Mouse (Mus musculus) cortical plate, adult 2 months (tissue): ENCODE measurements around the gene Acss1.

Experiments used
- CTCF ChIP-seq: fragments of 200-500 bp; IDR thresholded peaks from 2 replicates; pipeline ENCODE4 v1.5.1; 2011; ENCODE audit warnings: mild to moderate bottlenecking, control low read depth, low read length; ENCODE audit not compliant: insufficient read depth; ENCODE audit errors: extremely low read depth
- POLR2A ChIP-seq: fragments of 200-500 bp; IDR thresholded peaks from 2 replicates; pipeline ENCODE4 v1.6.1; 2011; ENCODE audit warnings: mild to moderate bottlenecking, low read length, control low read depth; ENCODE audit not compliant: insufficient read depth; ENCODE audit errors: extremely low read depth

- TF ChIP-seq CTCF = no peak
- no peak for TF ChIP-seq POLR2A
These were observed 2.6 kb upstream of the Acss1 start for GRCm38 (mm10) chr2:150670926-150671325.
